Mouse (Mus musculus): ENCODE measurements at regions not wholly inside any gene's neighbourhood (a gene's known extent, or its start where the extent isn't known, plus 50 kb on each side); places are given as distances from the start of the nearest gene placed in this dataset.

GRCm38 (mm10) chr2:105544099-105544498 is 124.6 kb upstream of the Pax6 start:
- no peaks in the 10 kb centered on the region for H3K36me3 ChIP-seq (replicated peaks in 1 of 2; ENCODE audit: control insufficient read depth in 1 of 2, insufficient read depth in 1 of 2, low read length in 1 of 2)
- H3K9me3 ChIP-seq (replicated peaks; ENCODE audit: low read length), result no peaks in the 10 kb centered on the region
- H3K27me3 ChIP-seq (replicated peaks), result no peaks in the 10 kb centered on the region
- DNase-seq (ENCODE audit: extremely low read depth), result no peak
- no peak overlapping the region for H3K4me3 ChIP-seq (replicated peaks in 1 of 3; ENCODE audit: low read depth in 2 of 3, low read length in 2 of 3, poor library complexity in 1 of 3)
- dilution Hi-C loops (cut with MboI; ENCODE audit: extremely low pct_ligation_motif_present, extremely low pct_unique_long_range_greater_than_20kb, low sequenced_read_pairs), result no loop called here
- TF ChIP-seq BHLHE40 (IDR thresholded peaks at IDR 0.05; ENCODE audit: low read depth, low read length) (no peak), MAZ (IDR thresholded peaks at IDR 0.05; ENCODE audit: low read depth, low read length) (no peak), ELF1 (IDR thresholded peaks at IDR 0.05; ENCODE audit: low read depth, low read length) (no peak), HCFC1 (IDR thresholded peaks at IDR 0.05; ENCODE audit: low read depth, low read length) (no peak), ETS1 (conservative IDR thresholded peaks at IDR 0.05; ENCODE audit: low read depth, low read length) (no peak), ZNF384 (IDR thresholded peaks at IDR 0.05; ENCODE audit: low read depth, low read length) (no peak), MAFK (IDR thresholded peaks at IDR 0.05; ENCODE audit: insufficient replicate concordance, low read length) (no peak), PAX5 (IDR thresholded peaks at IDR 0.05; ENCODE audit: low read length) (no peak), CTCF (conservative IDR thresholded peaks at IDR 0.05 in 1 of 2, IDR thresholded peaks at IDR 0.05 in 1 of 2; ENCODE audit: low read depth in 2 of 2, low read length in 2 of 2) (no peak), MEF2A (IDR thresholded peaks at IDR 0.05; ENCODE audit: borderline replicate concordance, low read depth, low read length) (no peak), CHD1 (IDR thresholded peaks at IDR 0.05; ENCODE audit: low read depth, low read length) (no peak), IRF4 (IDR thresholded peaks at IDR 0.05; ENCODE audit: low read depth, low read length) (no peak), GABPA (IDR thresholded peaks at IDR 0.05; ENCODE audit: insufficient replicate concordance, low read depth, low read length) (no peak), ZKSCAN1 (IDR thresholded peaks at IDR 0.05; ENCODE audit: borderline replicate concordance, low read depth, low read length) (no peak), MYC (IDR thresholded peaks at IDR 0.05; ENCODE audit: low read depth, low read length) (no peak), KAT2A (IDR thresholded peaks at IDR 0.05; ENCODE audit: insufficient replicate concordance, low read length) (no peak), NRF1 (IDR thresholded peaks at IDR 0.05; ENCODE audit: low read depth, low read length) (no peak), JUND (conservative IDR thresholded peaks at IDR 0.05; ENCODE audit: low read depth, low read length) (no peak), USF1 (IDR thresholded peaks at IDR 0.05; ENCODE audit: low read depth, low read length) (no peak)
- no peak overlapping the region for H3K9ac ChIP-seq (ENCODE audit: insufficient read depth, low read depth)
- H3K79me2 ChIP-seq (replicated peaks; ENCODE audit: control insufficient read depth, extremely low read depth, insufficient read depth, poor library complexity, severe bottlenecking), result no peaks in the 10 kb centered on the region
- H3K4me2 ChIP-seq (ENCODE audit: insufficient read depth, low read depth, poor library complexity, severe bottlenecking), result no peak overlapping the region
- in situ Hi-C loops (cut with MboI; ENCODE audit: low pct_ligation_motif_present, low pct_unique_long_range_greater_than_20kb, low sequenced_read_pairs), result no loop called here
- H3K27ac ChIP-seq (ENCODE audit: insufficient read depth, low read depth), result no peak overlapping the region
- H3K4me1 ChIP-seq (ENCODE audit: control insufficient read depth in 1 of 2, insufficient read depth in 2 of 2), result no peaks in the 10 kb centered on the region

- Histone ChIP-seq H3K27ac (ENCODE audit: insufficient read depth, low read depth) (no peak overlapping the region), H3K79me2 (replicated peaks; ENCODE audit: control insufficient read depth, extremely low read depth, insufficient read depth, poor library complexity, severe bottlenecking) (no peaks in the 10 kb centered on the region), H3K4me1 (ENCODE audit: control insufficient read depth in 1 of 2, insufficient read depth in 2 of 2) (no peaks in the 10 kb centered on the region), H3K9ac (ENCODE audit: insufficient read depth, low read depth) (no peak overlapping the region), H3K9me3 (replicated peaks; ENCODE audit: low read length) (no peaks in the 10 kb centered on the region), H3K36me3 (replicated peaks in 1 of 2; ENCODE audit: control insufficient read depth in 1 of 2, insufficient read depth in 1 of 2, low read length in 1 of 2) (no peaks in the 10 kb centered on the region), H3K27me3 (replicated peaks) (no peaks in the 10 kb centered on the region), H3K4me2 (ENCODE audit: insufficient read depth, low read depth, poor library complexity, severe bottlenecking) (no peak overlapping the region), H3K4me3 (replicated peaks in 1 of 3; ENCODE audit: low read depth in 2 of 3, low read length in 2 of 3, poor library complexity in 1 of 3) (no peak overlapping the region)
- TF ChIP-seq USF2 (conservative IDR thresholded peaks at IDR 0.05; ENCODE audit: low read depth, low read length) (no peak), ZMIZ1 (IDR thresholded peaks at IDR 0.05; ENCODE audit: low read depth, low read length) (no peak), MEF2A (IDR thresholded peaks at IDR 0.05; ENCODE audit: borderline replicate concordance, low read depth, low read length) (no peak), JUN (IDR thresholded peaks at IDR 0.05; ENCODE audit: insufficient read depth, low read depth, low read length) (no peak), GABPA (IDR thresholded peaks at IDR 0.05; ENCODE audit: insufficient replicate concordance, low read depth, low read length) (no peak), RAD21 (IDR thresholded peaks at IDR 0.05; ENCODE audit: low read depth, low read length) (no peak), PAX5 (IDR thresholded peaks at IDR 0.05; ENCODE audit: low read length) (no peak), CTCF (conservative IDR thresholded peaks at IDR 0.05 in 1 of 2, IDR thresholded peaks at IDR 0.05 in 1 of 2; ENCODE audit: low read depth in 2 of 2, low read length in 2 of 2) (no peak), ETS1 (conservative IDR thresholded peaks at IDR 0.05; ENCODE audit: low read depth, low read length) (no peak), IRF4 (IDR thresholded peaks at IDR 0.05; ENCODE audit: low read depth, low read length) (no peak), TBP (conservative IDR thresholded peaks at IDR 0.05; ENCODE audit: low read depth, low read length) (no peak), POLR2AphosphoS2 (IDR thresholded peaks at IDR 0.05; ENCODE audit: low read depth, low read length) (no peak), POLR2A (IDR thresholded peaks at IDR 0.05; ENCODE audit: low read depth, low read length) (no peak), RCOR1 (conservative IDR thresholded peaks at IDR 0.05; ENCODE audit: low read depth, low read length) (no peak), SIN3A (IDR thresholded peaks at IDR 0.05; ENCODE audit: low read length) (no peak), KAT2A (IDR thresholded peaks at IDR 0.05; ENCODE audit: insufficient replicate concordance, low read length) (no peak), NRF1 (IDR thresholded peaks at IDR 0.05; ENCODE audit: low read depth, low read length) (no peak)
- DNase-seq (ENCODE audit: extremely low read depth), result no peak
- in situ Hi-C loops (cut with MboI; ENCODE audit: low pct_ligation_motif_present, low pct_unique_long_range_greater_than_20kb, low sequenced_read_pairs) (no loop called here), dilution Hi-C loops (cut with MboI; ENCODE audit: extremely low pct_ligation_motif_present, extremely low pct_unique_long_range_greater_than_20kb, low sequenced_read_pairs) (no loop called here)
Measured at GRCm38 (mm10) chr2:105552092-105552491, 116.6 kb upstream of the Pax6 start.
